Mouse (Mus musculus) liver, embryonic 14.5 days (tissue): ENCODE data around the gene Gm21974. TPM values are rescaled to one million over a fixed set of nuclear protein-coding genes. Genes with fewer than 3 reads are reported as not detected.

Source experiments
- ATAC-seq: fragments of 200-750 bp; cut with Nextera tagmentation; 2 replicates; pipeline ENCODE4 v1.8.0; 2017; ENCODE audit warnings: moderate number of reproducible peaks, mild to moderate bottlenecking, moderate library complexity; ENCODE audit not compliant: insufficient read depth
- DNase-seq, 3 experiments: peaks; one replicate each; pipeline ENCODE4 v3.0.0-alpha.2; 2012 to 2013; ENCODE audit warnings: low read depth in 3 of 3, low spot score in 3 of 3
- H3K27ac ChIP-seq: fragments of 300-500 bp; sonication (generic); 2 replicates; pipeline ENCODE4 v1.5.1; 2014; ENCODE audit warnings: moderate library complexity, mild to moderate bottlenecking, control low read depth, inconsistent platforms
- H3K27me3 ChIP-seq: fragments of 300-500 bp; sonication (generic); 2 replicates; pipeline ENCODE4 v1.6.1; 2014; ENCODE audit warnings: mild to moderate bottlenecking, low read length, moderate library complexity; ENCODE audit not compliant: control insufficient read depth, insufficient read depth
- H3K36me3 ChIP-seq: fragments of 300-500 bp; sonication (generic); replicated peaks from 2 replicates; pipeline ENCODE4 v1.6.1; 2014; ENCODE audit warnings: low read depth; ENCODE audit not compliant: control insufficient read depth, insufficient read depth
- H3K4me1 ChIP-seq, 2 experiments: fragments of 200-500 bp in 1 of 2; fragments of 300-500 bp in 1 of 2; sonication (generic) in 1 of 2; replicated peaks; 2 replicates each; pipeline ENCODE4 v1.6.1; 2012 to 2014; ENCODE audit warnings: antibody characterized with exemption in 1 of 2, inconsistent platforms in 1 of 2, low read length in 1 of 2; ENCODE audit not compliant: control insufficient read depth in 2 of 2, insufficient read depth in 2 of 2
- H3K4me2 ChIP-seq: fragments of 300-500 bp; sonication (generic); 2 replicates; pipeline ENCODE4 v1.6.1; 2014; ENCODE audit warnings: low read depth, mild to moderate bottlenecking, control low read depth, moderate library complexity
- H3K4me3 ChIP-seq, 2 experiments: fragments of 200-500 bp in 1 of 2; fragments of 300-500 bp in 1 of 2; sonication (generic) in 1 of 2; 2 replicates each; pipeline ENCODE4 v1.5.1; 2012 to 2014; ENCODE audit warnings: low read depth in 2 of 2, low read length in 2 of 2, mild to moderate bottlenecking in 2 of 2, control low read depth in 1 of 2, inconsistent platforms in 1 of 2, moderate library complexity in 1 of 2; ENCODE audit not compliant: insufficient read depth in 1 of 2
- H3K9ac ChIP-seq: fragments of 300-500 bp; sonication (generic); replicated peaks from 2 replicates; pipeline ENCODE4 v1.6.1; 2014; ENCODE audit warnings: mild to moderate bottlenecking, control low read depth, moderate library complexity
- H3K9me3 ChIP-seq: fragments of 300-500 bp; sonication (generic); 2 replicates; pipeline ENCODE4 v1.6.1; 2016; ENCODE audit warnings: low read length, mixed read lengths; ENCODE audit not compliant: control insufficient read depth
- CTCF ChIP-seq: IDR thresholded peaks from 2 replicates; pipeline ENCODE4 v1.5.1; 2016; ENCODE audit warnings: antibody characterized with exemption, low read depth, control low read depth
- EP300 ChIP-seq: IDR thresholded peaks from 2 replicates; pipeline ENCODE4 v1.6.1; 2016; ENCODE audit warnings: antibody characterized with exemption, low read depth
- WGBS: fragments of 180-500 bp; shearing (Covaris S2); extraction: QIAGEN DNeasy Blood & Tissue Kit; methylation state at CpG from one replicate; pipeline ENCODE4 v1.1.7; 2014; ENCODE audit not compliant: insufficient replicate concordance; 5-methylcytosine and 5-hydroxymethylcytosine counted together
- polyA plus RNA-seq, 2 experiments: library from polyadenylated mRNA; depleted of rRNA in 1 of 2; stranded (reverse) in 1 of 2; unstranded in 1 of 2; fragments of >200 nt; fragmentation: Nextera tagmentation in 1 of 2; extraction: Ambion mirVana in 1 of 2; gene quantifications; 2 replicates each; pipeline versions ENCODE4 v1.2.1 to v1.2.3; 2012 to 2014

The Gm21974 gene
- polyA plus RNA-seq, 2 experiments, result not detected

DNA sequence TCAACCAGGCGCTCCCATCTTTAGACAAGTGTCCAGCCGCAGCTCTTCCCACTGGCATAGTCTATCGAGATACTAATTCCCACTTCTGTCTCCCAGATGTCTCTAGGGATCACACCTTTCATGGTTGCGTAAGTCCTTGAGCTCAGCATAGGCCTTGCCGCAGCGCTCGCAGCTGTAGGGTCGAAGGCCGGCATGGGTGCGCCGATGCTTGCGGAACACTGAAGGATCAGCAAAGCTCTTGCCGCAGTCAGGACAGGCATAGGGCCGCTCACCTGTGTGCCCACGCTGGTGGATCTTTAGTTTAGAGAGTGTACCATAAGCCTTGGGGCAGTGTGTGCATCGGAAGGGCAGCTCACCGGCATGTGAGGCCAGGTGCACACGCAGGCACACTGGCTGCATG lies 27.6 kb downstream of the Gm21974 start:
- 91% methylated on average over 18 of the region's 18 CpGs for WGBS
- no peak for TF ChIP-seq EP300
- no peak for TF ChIP-seq CTCF
- H3K9me3 ChIP-seq, result no peaks in the 10 kb centered on the region
- H3K27me3 ChIP-seq, result no peaks in the 10 kb centered on the region
- peaks cover 7 to 8% of the 10 kb centered on the region in 2 experiments; a peak in 2 of 4 replicates for H3K4me1 ChIP-seq
- H3K36me3 ChIP-seq, result peaks cover 10% of the 10 kb centered on the region
- no peak overlapping the region for H3K4me2 ChIP-seq
- DNase-seq, result no peak
- ATAC-seq, result no peak
- H3K9ac ChIP-seq, result no peak overlapping the region
- H3K27ac ChIP-seq, result no peak overlapping the region
- no peak overlapping the region for H3K4me3 ChIP-seq

- ATAC-seq, result no peak
- no peak overlapping the region for H3K27ac ChIP-seq
- H3K27me3 ChIP-seq, result no peaks in the 10 kb centered on the region
- no peaks in the 10 kb centered on the region for H3K9me3 ChIP-seq
- WGBS, result 90% methylated on average over 12 of the region's 12 CpGs
- no peak overlapping the region for H3K9ac ChIP-seq
- H3K4me2 ChIP-seq, result no peak overlapping the region
- DNase-seq, result no peak
- no peak for TF ChIP-seq EP300
- TF ChIP-seq CTCF, result no peak
- H3K4me1 ChIP-seq, result peaks cover 2% of the 10 kb centered on the region in 2 experiments; a peak in 1 of 4 replicates
- peaks cover 10% of the 10 kb centered on the region for H3K36me3 ChIP-seq
- H3K4me3 ChIP-seq, result no peak overlapping the region
These were observed 28.8 kb downstream of the Gm21974 start for GRCm38 (mm10) chr7:127866434-127866833.

DNA sequence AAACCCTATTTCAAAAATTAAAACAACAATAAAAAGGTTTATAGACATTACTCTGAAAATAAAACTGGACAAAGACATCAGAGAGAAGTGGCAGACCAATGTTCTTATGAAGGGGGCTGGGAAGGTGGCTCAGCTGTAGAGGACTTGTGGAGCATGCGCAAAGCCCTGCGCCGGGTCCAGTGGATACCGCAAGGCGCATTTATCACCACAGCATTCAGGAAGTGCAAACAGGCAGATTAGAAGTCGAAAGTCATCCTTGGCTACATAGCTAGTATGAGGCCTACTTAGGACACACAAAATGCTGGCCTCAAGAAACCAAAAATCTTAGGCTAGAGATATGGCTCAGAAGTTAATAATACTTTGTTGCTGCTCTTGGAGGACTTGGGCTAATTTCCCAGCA lies 37.0 kb downstream of the Gm21974 start:
- Histone ChIP-seq H3K27me3 (no peaks in the 10 kb centered on the region), H3K9ac (no peak overlapping the region), H3K4me2 (no peak overlapping the region), H3K9me3 (no peaks in the 10 kb centered on the region), H3K27ac (no peak overlapping the region), H3K4me3 (no peak overlapping the region), H3K36me3 (no peaks in the 10 kb centered on the region), H3K4me1 (peaks cover 0 to 3% of the 10 kb centered on the region in 2 experiments; a peak in 1 of 4 replicates)
- DNase-seq (no peak), ATAC-seq (peak; percentile 51; the same call in 1 of the 2 replicates)
- TF ChIP-seq EP300 (no peak), CTCF (no peak)
- WGBS, result 21% methylated on average over 6 of the region's 6 CpGs

DNA sequence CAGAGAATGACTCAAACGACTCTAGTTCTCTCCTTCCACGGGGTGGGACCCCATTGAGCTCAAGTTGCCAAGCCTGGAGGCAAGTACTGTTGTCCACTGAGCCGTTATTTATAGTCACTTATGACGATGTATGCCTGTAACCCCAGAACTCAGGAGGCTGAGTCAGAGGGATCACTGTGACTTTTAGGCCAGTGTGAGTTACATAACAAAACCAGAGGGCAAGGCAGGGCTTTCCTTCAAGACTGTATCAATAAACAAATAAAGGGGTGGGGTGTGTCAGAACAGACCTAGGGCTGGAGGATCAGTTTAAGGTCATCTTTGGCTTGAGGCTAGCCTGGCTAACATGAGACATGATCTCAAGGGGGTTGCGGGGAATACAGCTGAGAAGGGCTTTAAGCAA lies 44.3 kb downstream of the Gm21974 start:
- no peak for ATAC-seq
- Histone ChIP-seq H3K27me3 (no peaks in the 10 kb centered on the region), H3K4me2 (no peak overlapping the region), H3K27ac (no peak overlapping the region), H3K36me3 (no peaks in the 10 kb centered on the region), H3K9me3 (no peaks in the 10 kb centered on the region), H3K9ac (no peak overlapping the region), H3K4me1 (0 out of 4 replicates have a peak, but pooled peaks cover 0 to 7% of the 10 kb centered on the region in 2 experiments), H3K4me3 (no peak overlapping the region)
- TF ChIP-seq EP300 (no peak), CTCF (no peak)
- 63% methylated on average over 5 of the region's 5 CpGs for WGBS
- no peak for DNase-seq

DNA sequence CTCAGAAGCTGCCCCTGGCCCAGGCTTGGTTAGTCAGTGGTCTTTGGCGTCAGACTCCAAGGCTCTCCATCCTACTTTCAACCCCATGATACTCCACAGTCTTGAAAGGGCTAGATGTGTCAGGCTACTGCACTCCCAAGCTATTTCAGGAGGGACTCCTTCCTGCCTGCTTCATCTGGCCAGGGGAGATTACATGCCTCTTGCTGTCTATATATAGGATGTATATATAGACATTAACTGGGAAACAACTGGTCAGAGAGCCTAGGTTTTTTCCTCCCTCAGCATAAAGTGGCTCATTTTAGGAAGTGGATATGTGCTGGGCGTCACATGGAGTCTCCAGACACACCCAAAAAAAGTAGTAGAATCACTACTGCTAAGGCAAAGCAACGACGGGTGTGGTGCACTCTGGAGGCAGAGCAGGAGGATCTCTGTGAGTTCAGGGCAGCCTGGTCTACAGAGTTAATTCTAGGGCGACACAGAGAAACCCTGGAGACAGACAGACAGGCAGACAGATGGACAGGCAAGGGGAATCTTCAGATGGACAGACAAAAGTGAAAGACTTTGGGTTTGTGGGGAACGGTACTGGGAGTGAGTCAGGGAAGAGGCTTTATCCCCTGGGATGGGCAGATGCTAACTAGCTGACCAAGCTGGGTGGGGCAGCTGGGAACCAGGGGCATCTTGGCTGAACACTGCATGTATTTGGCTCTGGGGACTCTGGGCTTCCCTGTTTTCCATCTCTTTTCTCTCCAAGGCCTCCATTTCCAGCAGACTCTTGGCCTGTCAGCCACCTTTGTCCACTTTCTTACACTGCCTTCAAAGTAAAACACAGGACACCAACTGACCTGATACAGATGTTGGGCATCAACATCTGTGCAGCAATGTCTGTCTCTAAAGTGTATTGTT lies 45.0 kb downstream of the Gm21974 start:
- H3K27me3 ChIP-seq, result no peaks in the 10 kb centered on the region
- 35% methylated on average over 6 of the region's 6 CpGs for WGBS
- no peak overlapping the region for H3K9ac ChIP-seq
- H3K4me3 ChIP-seq, result no peak overlapping the region
- no peaks in the 10 kb centered on the region for H3K36me3 ChIP-seq
- H3K4me1 ChIP-seq, result 0 out of 4 replicates have a peak, but pooled peaks cover 0 to 7% of the 10 kb centered on the region in 2 experiments
- no peak overlapping the region for H3K4me2 ChIP-seq
- TF ChIP-seq CTCF (no peak), EP300 (no peak)
- no peaks in the 10 kb centered on the region for H3K9me3 ChIP-seq
- ATAC-seq, result peak; percentile 51; the same call in 1 of the 2 replicates
- DNase-seq, result no peak
- no peak overlapping the region for H3K27ac ChIP-seq
